Comparison of ENCODE assay signal across 14 mouse cellular contexts in the genomic region with DNA sequence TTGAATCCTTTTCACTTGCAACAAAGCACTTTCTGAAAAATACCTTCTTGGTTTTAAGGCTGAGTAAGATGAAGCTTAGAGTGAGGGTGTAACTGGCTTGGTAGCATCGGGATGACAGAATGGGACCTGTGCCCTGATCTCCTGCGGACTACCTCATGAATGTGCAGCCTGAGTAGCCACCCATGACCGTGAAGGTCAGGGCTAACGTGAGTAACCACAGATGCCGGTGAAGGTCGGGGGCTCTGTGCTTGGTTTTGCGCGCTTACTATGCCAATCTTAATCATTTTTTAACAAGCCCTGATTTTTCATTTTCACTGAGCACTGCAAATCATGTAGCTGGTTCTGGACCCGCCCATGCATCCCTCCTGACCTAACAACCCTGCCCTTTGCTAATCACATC. TPM values are rescaled to one million over a fixed set of nuclear protein-coding genes. Genes with fewer than 3 reads are reported as not detected.
"Had no signal": no experiment of that assay in that cellular context is flagged by ENCODE, and none has a peak within 500 bp of the region (broad histone marks: within the 10 kb centered on the region; RNA-seq: fewer than 3 reads in every experiment).

No protein-coding gene starts in this region.

- H3K27ac ChIP-seq: left cerebral cortex, adult 2 months; limb, embryonic 10.5 days; liver, embryonic 15.5 days; midbrain, embryonic 10.5 days; neural tube, embryonic 12.5 days; stomach, postnatal 0 days had no signal

- DNase-seq: lung, adult 2 months; lung, postnatal 36 days; midbrain, embryonic 14.5 days; thymus, postnatal 14 days had no signal

- H3K9ac ChIP-seq: liver, embryonic 15.5 days; neural tube, embryonic 12.5 days had no signal

- H3K9me3 ChIP-seq: limb, embryonic 10.5 days; liver, embryonic 15.5 days; midbrain, embryonic 10.5 days; neural tube, embryonic 12.5 days had no signal

- ATAC-seq: lung, postnatal 0 days had no signal

- H3K4me1 ChIP-seq: limb, embryonic 10.5 days; liver, embryonic 15.5 days; midbrain, embryonic 10.5 days; neural tube, embryonic 12.5 days had no signal

- H3K27me3 ChIP-seq: liver, embryonic 15.5 days; neural tube, embryonic 12.5 days had no signal

- H3K4me2 ChIP-seq: liver, embryonic 11.5 days; liver, embryonic 15.5 days; neural tube, embryonic 12.5 days had no signal

- H3K36me3 ChIP-seq: limb, embryonic 10.5 days; liver, embryonic 15.5 days; midbrain, embryonic 10.5 days; neural tube, embryonic 12.5 days had no signal

- H3K4me3 ChIP-seq: left cerebral cortex, adult 2 months; limb, embryonic 10.5 days; liver, embryonic 15.5 days; midbrain, embryonic 10.5 days; neural tube, embryonic 12.5 days had no signal

RNA-seq across cellular contexts. Expression of gene Gm3839, which starts 49.1 kb away (rescaled TPM):
- total RNA-seq: monocyte, adult 5-6 weeks; neutrophil, adult 5-6 weeks had no signal
